Mouse (Mus musculus): ENCODE results near the gene Inpp5b. TPM values are rescaled to one million over a fixed set of nuclear protein-coding genes. Genes with fewer than 3 reads are reported as not detected.
A peak's percentile ranks its signal among the peaks of the same experiment; 100 is the strongest.
"Not testable (repeated sequence)": the region's sequence is repeated elsewhere in the genome, so short reads cannot be mapped to it uniquely, and the experiment has no call there.

Inpp5b gene
- total RNA-seq, 4 experiments from 2014 or later: 6.5 to 9.9 (median 7.3) TPM

GRCm38 (mm10) chr4:124709961-124710446, 31.6 kb upstream of the Inpp5b start:
- DNase-seq (ENCODE audit: low spot score): peak; percentile 67

- peak; percentile 62 for DNase-seq (ENCODE audit: low spot score)
Observed at GRCm38 (mm10) chr4:124710776-124711291, 30.8 kb upstream of the Inpp5b start.

GRCm38 (mm10) chr4:124712618-124713017, 29.0 kb upstream of the Inpp5b start:
- no peak for DNase-seq (ENCODE audit: low spot score)

GRCm38 (mm10) chr4:124713850-124714249, 27.8 kb upstream of the Inpp5b start:
- DNase-seq (ENCODE audit: low spot score): not testable (repeated sequence)

- peak; percentile 96 for DNase-seq (ENCODE audit: low spot score)
Observed at GRCm38 (mm10) chr4:124714545-124715481, 26.8 kb upstream of the Inpp5b start, which contains the start of gene Sf3a3. Gene Sf3a3 (plus strand): TSS chr4:124714776.

- DNase-seq (ENCODE audit: low spot score): no peak
Observed at GRCm38 (mm10) chr4:124719101-124719500, 22.5 kb upstream of the Inpp5b start.

- DNase-seq (ENCODE audit: low spot score): no peak
Observed at GRCm38 (mm10) chr4:124726121-124726520, 15.5 kb upstream of the Inpp5b start.

- no peak for DNase-seq (ENCODE audit: low spot score)
Observed at GRCm38 (mm10) chr4:124736952-124737351, 4.7 kb upstream of the Inpp5b start.

- DNase-seq (ENCODE audit: low spot score): no peak
Observed at GRCm38 (mm10) chr4:124737486-124737885, 4.2 kb upstream of the Inpp5b start.

GRCm38 (mm10) chr4:124738013-124738412, 3.6 kb upstream of the Inpp5b start:
- no peak for DNase-seq (ENCODE audit: low spot score)

- no peak for DNase-seq (ENCODE audit: low spot score)
Observed at GRCm38 (mm10) chr4:124738783-124739182, 2.9 kb upstream of the Inpp5b start.

GRCm38 (mm10) chr4:124742839-124743238, 1.2 kb downstream of the Inpp5b start:
- no peak for DNase-seq (ENCODE audit: low spot score)

- no peak for DNase-seq (ENCODE audit: low spot score)
Observed at GRCm38 (mm10) chr4:124746577-124746976, 4.9 kb downstream of the Inpp5b start.

- no peak for DNase-seq (ENCODE audit: low spot score)
Observed at GRCm38 (mm10) chr4:124747851-124748250, 6.2 kb downstream of the Inpp5b start.

- peak; percentile 99 for DNase-seq (ENCODE audit: low spot score)
Observed at GRCm38 (mm10) chr4:124751300-124752250, 9.9 kb downstream of the Inpp5b start.

- no peak for DNase-seq (ENCODE audit: low spot score)
Observed at GRCm38 (mm10) chr4:124752281-124753199, 10.9 kb downstream of the Inpp5b start.

- DNase-seq (ENCODE audit: low spot score): no peak
Observed at GRCm38 (mm10) chr4:124755526-124755925, 13.9 kb downstream of the Inpp5b start.

GRCm38 (mm10) chr4:124759305-124759811, 17.7 kb downstream of the Inpp5b start:
- no peak for DNase-seq (ENCODE audit: low spot score)

- no peak for DNase-seq (ENCODE audit: low spot score)
Observed at GRCm38 (mm10) chr4:124761201-124761600, 19.6 kb downstream of the Inpp5b start.

GRCm38 (mm10) chr4:124762858-124763452, 21.3 kb downstream of the Inpp5b start:
- DNase-seq (ENCODE audit: low spot score): no peak

Measured in heart, adult 8-10 months (tissue).